Mouse (Mus musculus): ENCODE results near the gene Gm5724. TPM values are rescaled to one million over a fixed set of nuclear protein-coding genes. Genes with fewer than 3 reads are reported as not detected.

Gm5724 gene
- polyA plus RNA-seq (2011; ENCODE audit: insufficient read length, low read depth, missing spikeins), result not detected in 2 replicates

GRCm38 (mm10) chr6:141773710-141774109, at the start of gene Gm5724:
Gm5724 (minus strand) TSS chr6:141773810.
- Histone ChIP-seq H3K4me1 (ENCODE audit: control insufficient read depth, insufficient read depth, low read length) (no peaks in the 10 kb centered on the region), H3K27ac (ENCODE audit: insufficient read depth, low read length) (no peak within 1 kb of the TSS), H3K4me3 (ENCODE audit: insufficient read depth, low read length) (no peak within 1 kb of the TSS)
- no peak for TF ChIP-seq CTCF (IDR thresholded peaks at IDR 0.05; ENCODE audit: borderline replicate concordance, insufficient read depth, low read length)
- TF ChIP-seq POLR2A (IDR thresholded peaks at IDR 0.05; ENCODE audit: low read depth, low read length), result no peak

- Histone ChIP-seq H3K27ac (ENCODE audit: insufficient read depth, low read length) (no peak overlapping the region), H3K4me1 (ENCODE audit: control insufficient read depth, insufficient read depth, low read length) (no peaks in the 10 kb centered on the region), H3K4me3 (ENCODE audit: insufficient read depth, low read length) (no peak overlapping the region)
- TF ChIP-seq POLR2A (IDR thresholded peaks at IDR 0.05; ENCODE audit: low read depth, low read length) (no peak), CTCF (IDR thresholded peaks at IDR 0.05; ENCODE audit: borderline replicate concordance, insufficient read depth, low read length) (no peak)
Observed at GRCm38 (mm10) chr6:141797837-141798236, 24.2 kb upstream of the Gm5724 start.

DNA sequence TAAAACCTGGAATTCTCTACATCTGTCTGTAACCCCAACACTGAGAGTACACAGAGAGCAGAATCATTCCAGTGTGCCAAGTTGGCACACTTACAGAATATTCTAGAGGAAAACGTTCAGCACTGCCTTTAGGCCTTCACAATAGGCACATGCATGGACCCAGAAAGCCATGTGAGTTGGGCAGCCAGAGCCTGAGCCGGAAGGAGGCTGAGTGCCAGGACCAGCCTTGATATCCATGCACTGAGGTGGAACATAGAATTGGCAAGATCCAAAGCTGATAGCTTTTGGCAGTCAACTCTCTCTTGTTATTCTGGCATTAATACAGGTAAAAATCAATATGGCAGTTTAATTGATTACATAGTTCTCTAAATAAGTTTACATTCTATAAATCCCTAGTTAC, 866 bp upstream of the Gm5724 start:
- TF ChIP-seq POLR2A (IDR thresholded peaks at IDR 0.05; ENCODE audit: low read depth, low read length) (no peak), CTCF (IDR thresholded peaks at IDR 0.05; ENCODE audit: borderline replicate concordance, insufficient read depth, low read length) (no peak)
- H3K4me1 ChIP-seq (ENCODE audit: control insufficient read depth, insufficient read depth, low read length), result no peaks in the 10 kb centered on the region
- H3K27ac ChIP-seq (ENCODE audit: insufficient read depth, low read length), result no peak overlapping the region
- no peak overlapping the region for H3K4me3 ChIP-seq (ENCODE audit: insufficient read depth, low read length)

DNA sequence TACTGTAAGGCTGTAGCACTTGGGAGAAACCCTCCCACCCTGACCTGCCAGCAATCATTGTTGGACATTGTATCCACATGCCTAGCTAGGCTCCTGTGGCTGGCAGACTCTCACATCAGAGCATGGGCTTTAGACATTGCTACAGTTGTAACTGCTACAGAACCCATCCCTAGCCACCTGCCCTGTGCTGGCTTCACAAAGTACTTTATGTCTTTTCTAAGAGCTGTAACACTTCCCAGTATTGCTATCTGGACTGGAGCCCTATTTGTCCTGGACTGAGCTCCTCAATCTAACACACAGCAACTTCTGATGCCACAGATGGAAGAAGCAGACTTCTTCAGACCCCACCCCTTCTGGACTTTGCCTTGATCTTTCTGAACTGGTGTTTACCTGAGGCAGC, 82.4 kb downstream of the Gm5724 start:
- Histone ChIP-seq H3K27ac (ENCODE audit: insufficient read depth, low read length) (no peak overlapping the region), H3K4me1 (ENCODE audit: control insufficient read depth, insufficient read depth, low read length) (no peaks in the 10 kb centered on the region), H3K4me3 (ENCODE audit: insufficient read depth, low read length) (no peak overlapping the region)
- TF ChIP-seq POLR2A (IDR thresholded peaks at IDR 0.05; ENCODE audit: low read depth, low read length), result no peak
- no peak for TF ChIP-seq CTCF (IDR thresholded peaks at IDR 0.05; ENCODE audit: borderline replicate concordance, insufficient read depth, low read length)

DNA sequence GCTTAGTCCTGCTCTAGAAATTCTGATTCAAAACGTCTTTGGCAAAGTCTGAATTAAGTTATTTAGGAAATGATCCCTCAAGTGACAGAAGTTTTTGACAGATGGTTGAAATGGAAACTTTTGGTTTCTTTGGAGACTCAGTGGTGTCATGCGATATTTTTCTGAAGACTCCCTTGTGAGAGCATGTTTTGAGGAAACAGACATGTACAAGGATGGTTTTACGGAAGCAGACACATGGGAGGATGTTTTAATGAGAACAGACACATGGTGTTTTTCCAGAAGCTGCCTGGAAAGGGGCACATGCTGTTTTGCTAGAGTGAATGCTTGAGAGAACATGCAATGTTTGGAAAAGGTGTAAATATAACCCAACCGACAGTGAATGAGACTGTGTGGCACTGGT, 86.6 kb downstream of the Gm5724 start:
- Histone ChIP-seq H3K27ac (ENCODE audit: insufficient read depth, low read length) (no peak overlapping the region), H3K4me1 (ENCODE audit: control insufficient read depth, insufficient read depth, low read length) (no peaks in the 10 kb centered on the region), H3K4me3 (ENCODE audit: insufficient read depth, low read length) (no peak overlapping the region)
- TF ChIP-seq POLR2A (IDR thresholded peaks at IDR 0.05; ENCODE audit: low read depth, low read length), result no peak
- TF ChIP-seq CTCF (IDR thresholded peaks at IDR 0.05; ENCODE audit: borderline replicate concordance, insufficient read depth, low read length), result no peak

Other genes starting within 250 kb of the Gm5724 start
- not detected in 2 replicates for gene Slco1c1, start 249.4 kb downstream of the Gm5724 start, polyA plus RNA-seq (2011; ENCODE audit: insufficient read length, low read depth, missing spikeins)
- gene Slco1b2, start 144.3 kb downstream of the Gm5724 start, polyA plus RNA-seq (2011; ENCODE audit: insufficient read length, low read depth, missing spikeins), result not detected in 2 replicates
- gene Slco1a4, start 82.4 kb upstream of the Gm5724 start, polyA plus RNA-seq (2011; ENCODE audit: insufficient read length, low read depth, missing spikeins), result not detected in 2 replicates
- not detected in 2 replicates for gene Slco1a1, start 173.2 kb upstream of the Gm5724 start, polyA plus RNA-seq (2011; ENCODE audit: insufficient read length, low read depth, missing spikeins)
- gene Gm6614, start 237.6 kb upstream of the Gm5724 start, polyA plus RNA-seq (2011; ENCODE audit: insufficient read length, low read depth, missing spikeins), result not detected in 2 replicates

Data from embryonic fibroblast, embryonic 13.5 days (primary cell).